Mouse (Mus musculus): ENCODE results near the gene Rad51b. TPM values are rescaled to one million over a fixed set of nuclear protein-coding genes. Genes with fewer than 3 reads are reported as not detected.

Gene Rad51b
- polyA plus RNA-seq, 1 experiment from 2014 or later = 6.3 TPM

- Histone ChIP-seq H3K4me2 (ENCODE audit: low read depth, severe bottlenecking) (no peak overlapping the region), H3K36me3 (ENCODE audit: control insufficient read depth, insufficient read depth, low read length) (no peaks in the 10 kb centered on the region), H3K4me1 (ENCODE audit: control insufficient read depth, insufficient read depth, low read length) (no peaks in the 10 kb centered on the region), H3K27me3 (ENCODE audit: control insufficient read depth, insufficient read depth, low read length) (no peaks in the 10 kb centered on the region), H3K4me3 (ENCODE audit: low read depth, low read length) (no peak overlapping the region), H3K27ac (replicated peaks; ENCODE audit: low read depth, low read length) (no peak overlapping the region), H3K9ac (ENCODE audit: low read length) (no peak overlapping the region), H3K9me3 (ENCODE audit: control insufficient read depth, low read length) (no peaks in the 10 kb centered on the region)
- 68% methylated on average over 4 of the region's 4 CpGs for WGBS
- ATAC-seq (ENCODE audit: insufficient number of reproducible peaks, low FRiP score, low TSS enrichment, low read depth) (no peak), DNase-seq (ENCODE audit: low spot score) (no peak)
These were observed 348.6 kb downstream of the Rad51b start for GRCm38 (mm10) chr12:79645656-79646055.

GRCm38 (mm10) chr12:79646646-79647164 is 349.6 kb downstream of the Rad51b start:
- Histone ChIP-seq H3K27ac (replicated peaks; ENCODE audit: low read depth, low read length) (no peak overlapping the region), H3K27me3 (ENCODE audit: control insufficient read depth, insufficient read depth, low read length) (no peaks in the 10 kb centered on the region), H3K36me3 (ENCODE audit: control insufficient read depth, insufficient read depth, low read length) (no peaks in the 10 kb centered on the region), H3K9ac (ENCODE audit: low read length) (no peak overlapping the region), H3K4me2 (ENCODE audit: low read depth, severe bottlenecking) (no peak overlapping the region), H3K9me3 (ENCODE audit: control insufficient read depth, low read length) (no peaks in the 10 kb centered on the region), H3K4me3 (ENCODE audit: low read depth, low read length) (no peak overlapping the region), H3K4me1 (ENCODE audit: control insufficient read depth, insufficient read depth, low read length) (no peaks in the 10 kb centered on the region)
- DNase-seq (ENCODE audit: low spot score) (no peak), ATAC-seq (ENCODE audit: insufficient number of reproducible peaks, low FRiP score, low TSS enrichment, low read depth) (no peak)
- WGBS = 89% methylated on average over 9 of the region's 9 CpGs

- Histone ChIP-seq H3K36me3 (ENCODE audit: control insufficient read depth, insufficient read depth, low read length) (no peaks in the 10 kb centered on the region), H3K4me1 (ENCODE audit: control insufficient read depth, insufficient read depth, low read length) (no peaks in the 10 kb centered on the region), H3K4me2 (ENCODE audit: low read depth, severe bottlenecking) (no peak overlapping the region), H3K27me3 (ENCODE audit: control insufficient read depth, insufficient read depth, low read length) (no peaks in the 10 kb centered on the region), H3K9me3 (ENCODE audit: control insufficient read depth, low read length) (no peaks in the 10 kb centered on the region), H3K9ac (ENCODE audit: low read length) (no peak overlapping the region), H3K4me3 (ENCODE audit: low read depth, low read length) (no peak overlapping the region), H3K27ac (replicated peaks; ENCODE audit: low read depth, low read length) (no peak overlapping the region)
- WGBS = 87% methylated on average over 6 of the region's 6 CpGs
- DNase-seq (ENCODE audit: low spot score) (no peak), ATAC-seq (ENCODE audit: insufficient number of reproducible peaks, low FRiP score, low TSS enrichment, low read depth) (no peak)
These were observed 350.3 kb downstream of the Rad51b start for GRCm38 (mm10) chr12:79647382-79647781.

- Histone ChIP-seq H3K27me3 (ENCODE audit: control insufficient read depth, insufficient read depth, low read length) (no peaks in the 10 kb centered on the region), H3K4me1 (ENCODE audit: control insufficient read depth, insufficient read depth, low read length) (no peaks in the 10 kb centered on the region), H3K4me2 (ENCODE audit: low read depth, severe bottlenecking) (no peak overlapping the region), H3K27ac (replicated peaks; ENCODE audit: low read depth, low read length) (no peak overlapping the region), H3K9me3 (ENCODE audit: control insufficient read depth, low read length) (no peaks in the 10 kb centered on the region), H3K36me3 (ENCODE audit: control insufficient read depth, insufficient read depth, low read length) (no peaks in the 10 kb centered on the region), H3K4me3 (ENCODE audit: low read depth, low read length) (no peak overlapping the region), H3K9ac (ENCODE audit: low read length) (no peak overlapping the region)
- no peak for ATAC-seq (ENCODE audit: insufficient number of reproducible peaks, low FRiP score, low TSS enrichment, low read depth)
- 90% methylated on average over 5 of the region's 5 CpGs for WGBS
- no peak for DNase-seq (ENCODE audit: low spot score)
These were observed 350.9 kb downstream of the Rad51b start for GRCm38 (mm10) chr12:79647976-79648375.

- no peak overlapping the region for H3K4me2 ChIP-seq (ENCODE audit: low read depth, severe bottlenecking)
- H3K9me3 ChIP-seq (ENCODE audit: control insufficient read depth, low read length) = no peaks in the 10 kb centered on the region
- H3K27me3 ChIP-seq (ENCODE audit: control insufficient read depth, insufficient read depth, low read length) = no peaks in the 10 kb centered on the region
- WGBS = 74% methylated on average over 7 of the region's 7 CpGs
- H3K36me3 ChIP-seq (ENCODE audit: control insufficient read depth, insufficient read depth, low read length) = no peaks in the 10 kb centered on the region
- H3K9ac ChIP-seq (ENCODE audit: low read length) = no peak overlapping the region
- ATAC-seq (ENCODE audit: insufficient number of reproducible peaks, low FRiP score, low TSS enrichment, low read depth) (no peak), DNase-seq (ENCODE audit: low spot score) (no peak)
- no peak overlapping the region for H3K27ac ChIP-seq (replicated peaks; ENCODE audit: low read depth, low read length)
- no peak overlapping the region for H3K4me3 ChIP-seq (ENCODE audit: low read depth, low read length)
- H3K4me1 ChIP-seq (ENCODE audit: control insufficient read depth, insufficient read depth, low read length) = no peaks in the 10 kb centered on the region
These were observed 352.0 kb downstream of the Rad51b start for GRCm38 (mm10) chr12:79648812-79649700.

GRCm38 (mm10) chr12:79649796-79650195 is 352.7 kb downstream of the Rad51b start:
- no peak for ATAC-seq (ENCODE audit: insufficient number of reproducible peaks, low FRiP score, low TSS enrichment, low read depth)

GRCm38 (mm10) chr12:79655138-79655537 is 358.1 kb downstream of the Rad51b start:
- no peaks in the 10 kb centered on the region for H3K36me3 ChIP-seq (ENCODE audit: control insufficient read depth, insufficient read depth, low read length)
- 94% methylated on average over 5 of the region's 5 CpGs for WGBS

More at GRCm38 (mm10) chr12:79649796-79650195, 352.7 kb downstream of the Rad51b start:
- no peak for DNase-seq (ENCODE audit: low spot score)
- Histone ChIP-seq H3K27ac (replicated peaks; ENCODE audit: low read depth, low read length) (no peak overlapping the region), H3K4me2 (ENCODE audit: low read depth, severe bottlenecking) (no peak overlapping the region), H3K9ac (ENCODE audit: low read length) (no peak overlapping the region), H3K4me3 (ENCODE audit: low read depth, low read length) (no peak overlapping the region), H3K9me3 (ENCODE audit: control insufficient read depth, low read length) (no peaks in the 10 kb centered on the region), H3K4me1 (ENCODE audit: control insufficient read depth, insufficient read depth, low read length) (no peaks in the 10 kb centered on the region), H3K36me3 (ENCODE audit: control insufficient read depth, insufficient read depth, low read length) (no peaks in the 10 kb centered on the region), H3K27me3 (ENCODE audit: control insufficient read depth, insufficient read depth, low read length) (no peaks in the 10 kb centered on the region)

GRCm38 (mm10) chr12:79658861-79659260 is 361.8 kb downstream of the Rad51b start:
- no peak for DNase-seq (ENCODE audit: low spot score)
- WGBS = 86% methylated on average over 3 of the region's 3 CpGs
- H3K36me3 ChIP-seq (ENCODE audit: control insufficient read depth, insufficient read depth, low read length) = no peaks in the 10 kb centered on the region

More at GRCm38 (mm10) chr12:79655138-79655537, 358.1 kb downstream of the Rad51b start:
- no peaks in the 10 kb centered on the region for H3K27me3 ChIP-seq (ENCODE audit: control insufficient read depth, insufficient read depth, low read length)
- H3K9ac ChIP-seq (ENCODE audit: low read length) = no peak overlapping the region
- no peaks in the 10 kb centered on the region for H3K4me1 ChIP-seq (ENCODE audit: control insufficient read depth, insufficient read depth, low read length)
- H3K27ac ChIP-seq (replicated peaks; ENCODE audit: low read depth, low read length) = no peak overlapping the region
- no peak overlapping the region for H3K4me3 ChIP-seq (ENCODE audit: low read depth, low read length)
- DNase-seq (ENCODE audit: low spot score) (no peak), ATAC-seq (ENCODE audit: insufficient number of reproducible peaks, low FRiP score, low TSS enrichment, low read depth) (no peak)
- no peaks in the 10 kb centered on the region for H3K9me3 ChIP-seq (ENCODE audit: control insufficient read depth, low read length)
- no peak overlapping the region for H3K4me2 ChIP-seq (ENCODE audit: low read depth, severe bottlenecking)

More at GRCm38 (mm10) chr12:79658861-79659260, 361.8 kb downstream of the Rad51b start:
- H3K9me3 ChIP-seq (ENCODE audit: control insufficient read depth, low read length) = no peaks in the 10 kb centered on the region
- no peaks in the 10 kb centered on the region for H3K27me3 ChIP-seq (ENCODE audit: control insufficient read depth, insufficient read depth, low read length)
- no peak for ATAC-seq (ENCODE audit: insufficient number of reproducible peaks, low FRiP score, low TSS enrichment, low read depth)
- peaks cover 18% of the 10 kb centered on the region for H3K4me1 ChIP-seq (ENCODE audit: control insufficient read depth, insufficient read depth, low read length)
- H3K27ac ChIP-seq (replicated peaks; ENCODE audit: low read depth, low read length) = no peak overlapping the region
- no peak overlapping the region for H3K4me2 ChIP-seq (ENCODE audit: low read depth, severe bottlenecking)
- no peak overlapping the region for H3K4me3 ChIP-seq (ENCODE audit: low read depth, low read length)
- H3K9ac ChIP-seq (ENCODE audit: low read length) = no peak overlapping the region
